Mouse (Mus musculus) G1E (cell line): ENCODE data around the gene Ppm1h. TPM values are rescaled to one million over a fixed set of nuclear protein-coding genes. Genes with fewer than 3 reads are reported as not detected.

Source experiments
- ATAC-seq: 2 replicates; pipeline ENCODE4 v1.8.0; 2016; ENCODE audit warnings: mild to moderate bottlenecking; ENCODE audit not compliant: insufficient number of reproducible peaks, poor library complexity, low FRiP score, severe bottlenecking; ENCODE audit errors: extremely low read depth
- DNase-seq: peaks from one replicate; pipeline ENCODE4 v3.0.0; 2012; ENCODE audit warnings: low spot score
- H3K27me3 ChIP-seq: 2 replicates; pipeline ENCODE4 v1.6.1; 2012; ENCODE audit warnings: mild to moderate bottlenecking, low read length, inconsistent platforms; ENCODE audit not compliant: insufficient read depth
- H3K36me3 ChIP-seq: replicated peaks from 2 replicates; pipeline ENCODE3; 2012; ENCODE audit warnings: mild to moderate bottlenecking, inconsistent platforms
- H3K4me1 ChIP-seq: 2 replicates; pipeline ENCODE4 v1.6.1; 2012; ENCODE audit warnings: low read depth, low read length, inconsistent platforms, mixed read lengths; ENCODE audit not compliant: insufficient read depth
- H3K4me3 ChIP-seq: 2 replicates; pipeline ENCODE4 v1.5.1; 2012; ENCODE audit warnings: low read depth, mild to moderate bottlenecking, inconsistent platforms, low read length, moderate library complexity, mixed read lengths
- H3K9me3 ChIP-seq: replicated peaks from 2 replicates; pipeline ENCODE4 v1.6.1; 2012; ENCODE audit warnings: inconsistent platforms
- CTCF ChIP-seq: IDR thresholded peaks from 2 replicates; pipeline ENCODE4 v1.5.1; 2012; ENCODE audit warnings: low read depth, low read length, inconsistent platforms, mixed read lengths
- GATA1 ChIP-seq: IDR thresholded peaks from 2 replicates; pipeline ENCODE4 v1.6.1; 2012; ENCODE audit warnings: borderline replicate concordance, low read length, inconsistent platforms, mixed read lengths
- GATA2 ChIP-seq: IDR thresholded peaks from 2 replicates; pipeline ENCODE4 v1.6.1; 2012; ENCODE audit warnings: low read depth, low read length, inconsistent platforms, borderline replicate concordance
- POLR2AphosphoS5 ChIP-seq: IDR thresholded peaks from 2 replicates; pipeline ENCODE4 v1.6.1; 2012; ENCODE audit warnings: low read depth, low read length, inconsistent platforms; ENCODE audit not compliant: insufficient replicate concordance
- TAL1 ChIP-seq: conservative IDR thresholded peaks from 2 replicates; pipeline ENCODE4 v1.6.1; 2012; ENCODE audit warnings: low read depth, low read length, inconsistent platforms, mixed read lengths
- polyA plus RNA-seq: library from polyadenylated mRNA; stranded (reverse); fragments of >175 nt; gene quantifications from 2 replicates; pipeline ENCODE4 v1.2.3, GENCODE M21; 2012
- total RNA-seq, 2 experiments: library from RNA; stranded (forward) in 1 of 2; stranded (reverse) in 1 of 2; fragments of 200-1000 nt in 1 of 2; fragments of >200 nt in 1 of 2; fragmentation: Nextera tagmentation in 1 of 2; gene quantifications; 2 replicates each; pipeline ENCODE4 v1.2.3; 2014 to 2017

The Ppm1h gene
- total and polyA plus RNA-seq, 3 experiments, result 0.27 TPM; not detected in 2

GRCm38 (mm10) chr10:122891461-122891860 lies 212.9 kb downstream of the Ppm1h start:
- Histone ChIP-seq H3K4me1 (no peaks in the 10 kb centered on the region), H3K4me3 (no peak overlapping the region), H3K36me3 (no peaks in the 10 kb centered on the region), H3K27me3 (no peaks in the 10 kb centered on the region), H3K9me3 (peaks cover 55% of the 10 kb centered on the region)
- DNase-seq (no peak), ATAC-seq (no peak)
- TF ChIP-seq CTCF (no peak), GATA2 (no peak), TAL1 (no peak), GATA1 (no peak), POLR2AphosphoS5 (no peak)

- DNase-seq, result no peak
- no peaks in the 10 kb centered on the region for H3K36me3 ChIP-seq
- ATAC-seq, result no peak
- no peaks in the 10 kb centered on the region for H3K4me1 ChIP-seq
- H3K4me3 ChIP-seq, result no peak overlapping the region
- no peak for TF ChIP-seq TAL1
- no peak for TF ChIP-seq CTCF
- TF ChIP-seq GATA2, result no peak
- no peak for TF ChIP-seq POLR2AphosphoS5
- no peak for TF ChIP-seq GATA1
- peaks cover 51% of the 10 kb centered on the region for H3K9me3 ChIP-seq
- H3K27me3 ChIP-seq, result no peaks in the 10 kb centered on the region
Observed at GRCm38 (mm10) chr10:122894555-122895069, 216.1 kb downstream of the Ppm1h start.

- Histone ChIP-seq H3K9me3 (peaks cover 52% of the 10 kb centered on the region), H3K4me1 (no peaks in the 10 kb centered on the region), H3K36me3 (no peaks in the 10 kb centered on the region), H3K27me3 (no peaks in the 10 kb centered on the region), H3K4me3 (no peak overlapping the region)
- no peak for ATAC-seq
- TF ChIP-seq GATA2 (no peak), CTCF (no peak), GATA1 (no peak), TAL1 (no peak), POLR2AphosphoS5 (no peak)
- DNase-seq, result no peak
Observed at GRCm38 (mm10) chr10:122895121-122895770, 216.7 kb downstream of the Ppm1h start.

GRCm38 (mm10) chr10:122899971-122900370 lies 221.4 kb downstream of the Ppm1h start:
- no peak for TF ChIP-seq TAL1
- no peak for TF ChIP-seq GATA1
- TF ChIP-seq CTCF, result no peak
- no peak for TF ChIP-seq POLR2AphosphoS5
- TF ChIP-seq GATA2, result no peak
- Histone ChIP-seq H3K4me1 (no peaks in the 10 kb centered on the region), H3K9me3 (peaks cover 47% of the 10 kb centered on the region), H3K4me3 (no peak overlapping the region), H3K36me3 (no peaks in the 10 kb centered on the region), H3K27me3 (no peaks in the 10 kb centered on the region)
- DNase-seq (no peak), ATAC-seq (no peak)

- TF ChIP-seq GATA2 (no peak), TAL1 (no peak), CTCF (no peak), POLR2AphosphoS5 (no peak), GATA1 (no peak)
- H3K4me3 ChIP-seq, result no peak overlapping the region
- peaks cover 46% of the 10 kb centered on the region for H3K9me3 ChIP-seq
- DNase-seq, result no peak
- no peaks in the 10 kb centered on the region for H3K27me3 ChIP-seq
- no peak for ATAC-seq
- H3K36me3 ChIP-seq, result no peaks in the 10 kb centered on the region
- no peaks in the 10 kb centered on the region for H3K4me1 ChIP-seq
Observed at GRCm38 (mm10) chr10:122900466-122900865, 221.9 kb downstream of the Ppm1h start.

- H3K4me1 ChIP-seq, result no peaks in the 10 kb centered on the region
- H3K36me3 ChIP-seq, result no peaks in the 10 kb centered on the region
- ATAC-seq (no peak), DNase-seq (no peak)
- H3K9me3 ChIP-seq, result peaks cover 43% of the 10 kb centered on the region
- TF ChIP-seq POLR2AphosphoS5 (no peak), GATA2 (no peak), TAL1 (no peak), GATA1 (no peak)
- no peak overlapping the region for H3K4me3 ChIP-seq
- H3K27me3 ChIP-seq, result no peaks in the 10 kb centered on the region
Observed at GRCm38 (mm10) chr10:122901379-122901778, 222.8 kb downstream of the Ppm1h start.
